Comparison of ENCODE assay signal across 8 mouse cellular contexts in genomic region chr4:124277456-124278181, GRCm38 (mm10).
DNase-seq lines count a peak whose midpoint lies in the region; ATAC-seq and TF ChIP-seq lines count a peak whose summit lies in the region.

No protein-coding gene starts in this region.

- no peaks in the 10 kb centered on the region for H3K36me3 ChIP-seq in embryonic facial prominence, embryonic 13.5 days
- no peaks in the 10 kb centered on the region for H3K36me3 ChIP-seq in hindbrain, embryonic 13.5 days
- H3K36me3 ChIP-seq in midbrain, embryonic 12.5 days = no peaks in the 10 kb centered on the region

- H3K4me3 ChIP-seq in layer of hippocampus, adult 2 months = peak overlapping the region; percentile 46
- peak overlapping the region; percentile 47 for H3K4me3 ChIP-seq in embryonic facial prominence, embryonic 13.5 days
- peak overlapping the region; percentile 37 for H3K4me3 ChIP-seq in hindbrain, embryonic 13.5 days
- H3K4me3 ChIP-seq in midbrain, embryonic 12.5 days = peak overlapping the region; percentile 39

- peak overlapping the region; percentile 77 for H3K27ac ChIP-seq in layer of hippocampus, adult 2 months
- H3K27ac ChIP-seq in embryonic facial prominence, embryonic 13.5 days = peak overlapping the region; percentile 76
- peak overlapping the region; percentile 79 for H3K27ac ChIP-seq in hindbrain, embryonic 13.5 days
- H3K27ac ChIP-seq in midbrain, embryonic 12.5 days (replicated peaks) = peak overlapping the region; percentile 93

- no peak for TF ChIP-seq CTCF in layer of hippocampus, adult 2 months (conservative IDR thresholded peaks at IDR 0.05)

- peak overlapping the region; percentile 75 for H3K9ac ChIP-seq in embryonic facial prominence, embryonic 13.5 days
- H3K9ac ChIP-seq in hindbrain, embryonic 13.5 days = peak overlapping the region; percentile 69
- peak overlapping the region; percentile 65 for H3K9ac ChIP-seq in midbrain, embryonic 12.5 days (replicated peaks)

- WGBS in embryonic facial prominence, embryonic 13.5 days = under 1% methylated on average over 43 of the region's 43 CpGs
- WGBS in hindbrain, embryonic 13.5 days = under 1% methylated on average over 43 of the region's 43 CpGs
- WGBS in midbrain, embryonic 12.5 days = under 1% methylated on average over 42 of the region's 43 CpGs

- peak overlapping the region; percentile 90 for H3K4me2 ChIP-seq in embryonic facial prominence, embryonic 13.5 days
- peak overlapping the region; percentile 73 for H3K4me2 ChIP-seq in hindbrain, embryonic 13.5 days
- peak overlapping the region; percentile 77 for H3K4me2 ChIP-seq in midbrain, embryonic 12.5 days (replicated peaks)

- no peaks in the 10 kb centered on the region for H3K9me3 ChIP-seq in embryonic facial prominence, embryonic 13.5 days
- H3K9me3 ChIP-seq in hindbrain, embryonic 13.5 days = no peaks in the 10 kb centered on the region
- H3K9me3 ChIP-seq in midbrain, embryonic 12.5 days = no peaks in the 10 kb centered on the region

- peaks cover 24% of the 10 kb centered on the region for H3K4me1 ChIP-seq in embryonic facial prominence, embryonic 13.5 days
- H3K4me1 ChIP-seq in hindbrain, embryonic 13.5 days (replicated peaks) = peaks cover 28% of the 10 kb centered on the region
- peaks cover 31% of the 10 kb centered on the region for H3K4me1 ChIP-seq in midbrain, embryonic 12.5 days

- no peak; the same call in 1 of the 2 replicates for ATAC-seq in embryonic facial prominence, embryonic 13.5 days (ENCODE audit: insufficient number of reproducible peaks, insufficient read depth, low FRiP score, low TSS enrichment, low read depth)
- ATAC-seq in hindbrain, embryonic 13.5 days (ENCODE audit: low FRiP score) = peak; percentile 55
- peak; percentile 75 for ATAC-seq in midbrain, embryonic 12.5 days (ENCODE audit: low FRiP score, low read depth)
- no peak for ATAC-seq in erythroblast, adult 5-6 weeks (replicated peaks; ENCODE audit: low FRiP score, poor library complexity, severe bottlenecking)

- peaks cover 8% of the 10 kb centered on the region for H3K27me3 ChIP-seq in embryonic facial prominence, embryonic 13.5 days
- H3K27me3 ChIP-seq in hindbrain, embryonic 13.5 days = peaks cover 45% of the 10 kb centered on the region; the same call in 1 of the 2 replicates
- peaks cover 25% of the 10 kb centered on the region; the same call in 1 of the 2 replicates for H3K27me3 ChIP-seq in midbrain, embryonic 12.5 days

- DNase-seq in layer of hippocampus, adult 2 months (ENCODE audit: low spot score in 2 of 2) = no peak
- no peak for DNase-seq in layer of hippocampus, adult 11-12 months (ENCODE audit: low spot score)
- no peak for DNase-seq in thymus, postnatal 36 days
- no peak for DNase-seq in layer of hippocampus, adult 9-10 months (ENCODE audit: low spot score)

Comparison
In these comparisons a context has a peak if more than half of its experiments do, and no peak if none do; other contexts are left out.
1. ATAC-seq: peak in hindbrain, embryonic 13.5 days (single experiment) and midbrain, embryonic 12.5 days (single experiment); none in embryonic facial prominence, embryonic 13.5 days (single experiment) and erythroblast, adult 5-6 weeks (single experiment).
2. Peak in every context shown above with its lines, with median percentiles within 50 percentile points of each other: H3K27ac ChIP-seq, H3K4me3 ChIP-seq, H3K4me2 ChIP-seq and H3K9ac ChIP-seq.